Mouse (Mus musculus) stomach, embryonic 16.5 days (tissue): Measurements from ENCODE around the gene Rpa2. TPM values are rescaled to one million over a fixed set of nuclear protein-coding genes. Genes with fewer than 3 reads are reported as not detected.

Source experiments
- ATAC-seq: fragments of 200-750 bp; cut with Nextera tagmentation; 2 replicates; pipeline ENCODE4 v1.8.0; 2017; ENCODE audit warnings: moderate number of reproducible peaks, moderate TSS enrichment; ENCODE audit not compliant: insufficient read depth, low FRiP score
- H3K27ac ChIP-seq: fragments of 300-500 bp; sonication (generic); 2 replicates; pipeline ENCODE4 v1.5.1; 2014; ENCODE audit warnings: low read length
- H3K27me3 ChIP-seq: fragments of 300-500 bp; sonication (generic); 2 replicates; pipeline ENCODE4 v1.6.1; 2014; ENCODE audit warnings: low read length, control low read depth, mixed read lengths; ENCODE audit not compliant: control insufficient read depth, insufficient read depth
- H3K36me3 ChIP-seq: fragments of 300-500 bp; sonication (generic); 2 replicates; pipeline ENCODE4 v1.6.1; 2014; ENCODE audit warnings: low read length; ENCODE audit not compliant: control insufficient read depth, insufficient read depth
- H3K4me1 ChIP-seq: fragments of 300-500 bp; sonication (generic); 2 replicates; pipeline ENCODE4 v1.6.1; 2014; ENCODE audit warnings: low read length, control low read depth, mixed read lengths; ENCODE audit not compliant: control insufficient read depth, insufficient read depth
- H3K4me2 ChIP-seq: fragments of 300-500 bp; sonication (generic); 2 replicates; pipeline ENCODE4 v1.6.1; 2014; ENCODE audit warnings: low read depth, low read length, mixed read lengths
- H3K4me3 ChIP-seq: fragments of 300-500 bp; sonication (generic); replicated peaks from 2 replicates; pipeline ENCODE4 v1.5.1; 2014; ENCODE audit warnings: mild to moderate bottlenecking, low read length
- H3K9ac ChIP-seq: fragments of 300-500 bp; sonication (generic); 2 replicates; pipeline ENCODE4 v1.6.1; 2014; ENCODE audit warnings: low read length
- H3K9me3 ChIP-seq: fragments of 300-500 bp; sonication (generic); replicated peaks from 2 replicates; pipeline ENCODE4 v1.6.1; 2016; ENCODE audit warnings: low read length, control low read depth; ENCODE audit not compliant: control insufficient read depth
- WGBS: fragments of 180-500 bp; shearing (Covaris S2); extraction: QIAGEN DNeasy Blood & Tissue Kit; methylation state at CpG from one replicate; pipeline ENCODE4 v1.1.7; 2014; 5-methylcytosine and 5-hydroxymethylcytosine counted together
- polyA plus RNA-seq: library from polyadenylated mRNA; unstranded; fragments of >200 nt; fragmentation: Nextera tagmentation; extraction: Ambion mirVana; gene quantifications from 2 replicates; pipeline ENCODE4 v1.2.1, GENCODE M21; 2015

Gene Rpa2
- polyA plus RNA-seq, 1 experiment from 2014 or later = 75.3 TPM

DNA sequence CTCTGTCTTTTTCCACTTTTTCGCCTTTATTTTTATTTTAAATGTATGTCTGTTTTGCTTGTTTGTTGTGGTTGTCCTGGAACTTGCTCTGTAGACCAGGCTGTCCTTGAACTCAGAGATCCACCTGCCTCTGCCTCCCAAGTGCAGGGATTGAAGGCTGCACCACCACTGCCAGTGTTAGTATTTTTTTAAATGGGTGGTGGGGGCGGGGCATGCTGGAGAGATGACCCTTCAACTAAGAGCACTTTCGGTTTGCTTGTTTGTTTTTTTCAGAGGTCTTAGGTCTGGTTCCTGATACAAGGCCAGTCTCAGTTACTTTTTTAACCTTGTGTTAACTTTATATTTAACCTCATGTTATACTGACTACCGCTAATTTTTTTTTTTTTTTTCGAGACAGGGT, 37.0 kb downstream of the Rpa2 start:
- Histone ChIP-seq H3K27me3 (no peaks in the 10 kb centered on the region), H3K4me3 (no peak overlapping the region), H3K4me1 (no peaks in the 10 kb centered on the region), H3K4me2 (no peak overlapping the region), H3K36me3 (no peaks in the 10 kb centered on the region), H3K9me3 (no peaks in the 10 kb centered on the region), H3K27ac (no peak overlapping the region), H3K9ac (no peak overlapping the region)
- 78% methylated on average over 5 of the region's 5 CpGs for WGBS
- ATAC-seq = no peak

- WGBS = 69% methylated on average over 12 of the region's 12 CpGs
- Histone ChIP-seq H3K4me3 (no peak overlapping the region), H3K27me3 (no peaks in the 10 kb centered on the region), H3K27ac (no peak overlapping the region), H3K9me3 (peaks cover 3% of the 10 kb centered on the region), H3K9ac (no peak overlapping the region), H3K36me3 (no peaks in the 10 kb centered on the region), H3K4me1 (no peaks in the 10 kb centered on the region), H3K4me2 (no peak overlapping the region)
- ATAC-seq = no peak
Observed at GRCm38 (mm10) chr4:132805599-132806197, 37.6 kb downstream of the Rpa2 start.

DNA sequence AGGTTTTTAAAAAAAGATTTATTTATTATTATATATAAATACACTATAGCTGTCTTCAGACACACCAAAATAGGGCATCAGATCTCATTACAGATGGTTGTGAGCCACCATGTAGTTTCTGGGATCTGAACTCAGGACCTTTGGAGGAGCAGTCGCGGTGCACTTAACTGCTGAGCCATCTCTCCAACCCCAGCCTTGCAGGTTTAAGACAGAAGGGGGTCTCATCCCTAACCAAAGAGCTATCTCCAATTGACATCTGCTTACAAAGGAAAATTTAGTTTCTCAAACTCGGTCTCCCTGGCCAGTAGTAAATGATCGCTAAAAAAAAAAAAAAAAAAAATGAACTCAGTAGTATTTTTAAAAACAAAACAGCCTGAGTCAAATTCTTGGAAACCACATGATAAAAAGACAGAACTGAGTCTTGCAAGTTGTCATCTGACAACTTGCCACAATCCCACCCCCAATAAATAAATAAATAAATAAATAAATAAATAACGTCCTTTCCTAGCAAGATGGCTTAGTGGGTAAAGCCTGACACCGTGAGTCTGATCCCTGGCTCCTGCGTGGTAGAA, 38.6 kb downstream of the Rpa2 start:
- H3K4me2 ChIP-seq = no peak overlapping the region
- no peak overlapping the region for H3K4me3 ChIP-seq
- no peak for ATAC-seq
- no peaks in the 10 kb centered on the region for H3K36me3 ChIP-seq
- H3K27ac ChIP-seq = no peak overlapping the region
- H3K9ac ChIP-seq = no peak overlapping the region
- no peaks in the 10 kb centered on the region for H3K27me3 ChIP-seq
- no peaks in the 10 kb centered on the region for H3K4me1 ChIP-seq
- peaks cover 10% of the 10 kb centered on the region for H3K9me3 ChIP-seq
- WGBS = 84% methylated on average over 7 of the region's 7 CpGs

- Histone ChIP-seq H3K4me1 (no peaks in the 10 kb centered on the region), H3K9ac (no peak overlapping the region), H3K9me3 (peaks cover 10% of the 10 kb centered on the region), H3K27me3 (no peaks in the 10 kb centered on the region), H3K4me3 (no peak overlapping the region), H3K36me3 (no peaks in the 10 kb centered on the region), H3K27ac (0 out of 2 replicates have a peak overlapping the region, but pooled peaks have one; percentile 15), H3K4me2 (no peak overlapping the region)
- ATAC-seq = peak; percentile 37; the same call in 1 of the 2 replicates
- 61% methylated on average over 5 of the region's 5 CpGs for WGBS
Observed at GRCm38 (mm10) chr4:132807771-132808641, 39.9 kb downstream of the Rpa2 start.

DNA sequence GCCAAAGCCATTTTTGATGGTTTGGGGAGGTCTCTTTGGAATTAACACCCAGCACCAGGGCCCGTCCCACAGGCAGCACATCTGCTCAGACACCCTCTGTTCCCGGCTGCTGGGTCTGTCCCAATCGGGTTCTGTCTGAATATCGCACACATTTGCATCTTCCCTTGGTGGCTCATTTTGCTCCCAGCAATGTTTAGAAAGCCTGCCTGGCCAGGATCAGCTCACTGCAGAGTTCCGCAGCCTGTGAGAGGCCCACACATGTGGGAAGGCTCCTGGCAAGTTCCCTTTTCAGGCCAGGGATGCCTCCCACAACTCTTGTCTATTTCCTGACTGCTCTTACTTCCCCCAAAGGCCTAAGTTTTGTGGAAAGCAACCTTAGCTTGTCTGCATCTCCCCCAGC, 41.5 kb downstream of the Rpa2 start:
- Histone ChIP-seq H3K9ac (no peak overlapping the region), H3K27me3 (no peaks in the 10 kb centered on the region), H3K4me1 (no peaks in the 10 kb centered on the region), H3K9me3 (peaks cover 10% of the 10 kb centered on the region), H3K27ac (peak overlapping the region; percentile 9; the same call in 1 of the 2 replicates), H3K4me3 (no peak overlapping the region), H3K4me2 (no peak overlapping the region), H3K36me3 (no peaks in the 10 kb centered on the region)
- 56% methylated on average over 5 of the region's 5 CpGs for WGBS
- no peak for ATAC-seq

DNA sequence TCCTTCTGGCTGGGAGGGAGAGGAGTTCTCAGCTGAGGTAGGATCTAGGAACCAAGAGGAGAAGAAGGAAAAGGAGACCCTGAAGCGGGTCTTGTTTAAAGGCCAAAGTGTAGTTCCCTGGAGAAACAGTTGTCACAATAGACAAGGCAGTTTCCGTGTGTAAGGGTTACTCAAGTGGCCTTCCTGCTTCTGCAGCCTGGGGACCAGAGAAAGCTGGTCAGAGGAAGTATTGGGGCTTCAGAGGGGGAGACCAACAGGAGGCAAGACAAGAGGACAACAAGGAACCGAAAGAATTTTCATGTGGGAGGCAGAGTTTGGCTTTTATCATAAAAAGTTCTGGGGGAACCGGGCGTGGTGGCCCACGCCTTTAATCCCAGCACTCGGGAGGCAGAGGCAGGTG, 48.3 kb downstream of the Rpa2 start:
- peaks cover 3% of the 10 kb centered on the region for H3K9me3 ChIP-seq
- 78% methylated on average over 7 of the region's 7 CpGs for WGBS

GRCm38 (mm10) chr4:132816855-132817254, 48.7 kb downstream of the Rpa2 start:
- WGBS = 59% methylated on average over 2 of the region's 2 CpGs
- H3K4me1 ChIP-seq = no peaks in the 10 kb centered on the region
- no peaks in the 10 kb centered on the region for H3K9me3 ChIP-seq
- no peak overlapping the region for H3K4me3 ChIP-seq
- no peaks in the 10 kb centered on the region for H3K36me3 ChIP-seq
- H3K27me3 ChIP-seq = no peaks in the 10 kb centered on the region
- ATAC-seq = no peak
- no peak overlapping the region for H3K27ac ChIP-seq
- H3K4me2 ChIP-seq = no peak overlapping the region
- H3K9ac ChIP-seq = no peak overlapping the region

More for the DNA sequence above, 48.3 kb downstream of the Rpa2 start:
- Histone ChIP-seq H3K27ac (peak overlapping the region; percentile 1; the same call in 1 of the 2 replicates), H3K9ac (no peak overlapping the region), H3K4me2 (no peak overlapping the region), H3K4me1 (no peaks in the 10 kb centered on the region), H3K27me3 (no peaks in the 10 kb centered on the region), H3K4me3 (no peak overlapping the region), H3K36me3 (no peaks in the 10 kb centered on the region)
- ATAC-seq = no peak

DNA sequence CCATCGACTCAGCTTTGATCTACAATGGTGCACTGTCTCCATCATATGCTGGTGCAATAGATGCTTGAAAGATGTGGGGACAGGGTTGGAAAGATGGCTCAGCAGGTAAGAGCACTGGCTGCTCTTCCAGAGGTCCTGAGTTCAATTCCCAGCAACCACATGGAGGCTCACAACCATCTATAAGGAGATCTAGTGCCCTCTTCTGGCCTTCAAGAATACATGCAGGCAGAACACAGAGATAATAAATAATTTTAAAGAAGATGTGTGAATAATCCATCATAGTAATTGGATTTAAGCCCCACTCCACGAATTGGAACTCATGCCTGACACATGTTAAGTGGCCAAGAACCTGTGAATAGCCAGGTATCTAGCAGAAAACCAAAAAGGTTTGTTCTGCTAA, 50.3 kb downstream of the Rpa2 start:
- H3K9ac ChIP-seq = no peak overlapping the region
- no peak overlapping the region for H3K4me3 ChIP-seq
- H3K27ac ChIP-seq = no peak overlapping the region
- H3K4me1 ChIP-seq = no peaks in the 10 kb centered on the region
- H3K27me3 ChIP-seq = no peaks in the 10 kb centered on the region
- no peak for ATAC-seq
- H3K4me2 ChIP-seq = no peak overlapping the region
- 51% methylated on average over 2 of the region's 2 CpGs for WGBS
- H3K36me3 ChIP-seq = no peaks in the 10 kb centered on the region
- H3K9me3 ChIP-seq = no peaks in the 10 kb centered on the region
